Comparison of ENCODE assay signal across 9 mouse cellular contexts in genomic region chr2:38739410-38739809, GRCm38 (mm10). TPM values are rescaled to one million over a fixed set of nuclear protein-coding genes. Genes with fewer than 3 reads are reported as not detected.
DNase-seq lines count a peak whose midpoint lies in the region; ATAC-seq and TF ChIP-seq lines count a peak whose summit lies in the region.
"Had no signal": no experiment of that assay in that cellular context is flagged by ENCODE, and none has a peak within 500 bp of the region (broad histone marks: within the 10 kb centered on the region; RNA-seq: fewer than 3 reads in every experiment).

No protein-coding gene starts in this region.

- TF ChIP-seq EP300 in heart, postnatal 0 days (IDR thresholded peaks at IDR 0.05; ENCODE audit: low read depth), result no peak
- no peak for TF ChIP-seq EP300 in liver, postnatal 0 days (IDR thresholded peaks at IDR 0.05; ENCODE audit: low read depth)

- H3K27me3 ChIP-seq in heart, postnatal 0 days (ENCODE audit: control insufficient read depth, insufficient read depth, low read length), result no peaks in the 10 kb centered on the region
- H3K27me3 ChIP-seq in liver, postnatal 0 days (ENCODE audit: insufficient read depth, low read length), result no peaks in the 10 kb centered on the region
- H3K27me3 ChIP-seq in neural tube, embryonic 15.5 days (replicated peaks), result no peaks in the 10 kb centered on the region
- no peaks in the 10 kb centered on the region for H3K27me3 ChIP-seq in thymus, adult 2 months (ENCODE audit: control insufficient read depth, insufficient read depth, low read length)

- TF ChIP-seq POLR2A in thymus, adult 2 months (IDR thresholded peaks at IDR 0.05; ENCODE audit: control insufficient read depth, extremely low read depth, insufficient read depth, low read length, poor library complexity), result no peak

- no peaks in the 10 kb centered on the region for H3K9me3 ChIP-seq in heart, postnatal 0 days (replicated peaks; ENCODE audit: control insufficient read depth, low read length)
- no peaks in the 10 kb centered on the region for H3K9me3 ChIP-seq in liver, postnatal 0 days (ENCODE audit: low read length)
- no peaks in the 10 kb centered on the region for H3K9me3 ChIP-seq in neural tube, embryonic 15.5 days (replicated peaks)

- H3K36me3 ChIP-seq in heart, postnatal 0 days (replicated peaks; ENCODE audit: control insufficient read depth, insufficient read depth, low read length), result no peaks in the 10 kb centered on the region
- no peaks in the 10 kb centered on the region; the same call in 1 of the 2 replicates for H3K36me3 ChIP-seq in liver, postnatal 0 days (replicated peaks; ENCODE audit: insufficient read depth, low read length)
- peaks cover 19% of the 10 kb centered on the region; the same call in 1 of the 2 replicates for H3K36me3 ChIP-seq in neural tube, embryonic 15.5 days
- no peaks in the 10 kb centered on the region for H3K36me3 ChIP-seq in thymus, adult 2 months (ENCODE audit: control insufficient read depth, insufficient read depth, low read length)

- no peak overlapping the region for H3K9ac ChIP-seq in heart, postnatal 0 days (replicated peaks; ENCODE audit: low read depth, low read length)
- H3K9ac ChIP-seq in liver, postnatal 0 days (replicated peaks), result no peak overlapping the region
- H3K9ac ChIP-seq in neural tube, embryonic 15.5 days (replicated peaks), result no peak overlapping the region

- H3K4me3 ChIP-seq in heart, postnatal 0 days (ENCODE audit: low read depth, low read length), result no peak overlapping the region
- H3K4me3 ChIP-seq in liver, postnatal 0 days (ENCODE audit: low read depth, low read length), result no peak overlapping the region
- no peak overlapping the region for H3K4me3 ChIP-seq in neural tube, embryonic 15.5 days (replicated peaks)
- no peak overlapping the region for H3K4me3 ChIP-seq in thymus, adult 2 months (ENCODE audit: control insufficient read depth, insufficient read depth, low read length)

- H3K4me1 ChIP-seq in heart, postnatal 0 days (ENCODE audit: control insufficient read depth, insufficient read depth), result no peaks in the 10 kb centered on the region
- H3K4me1 ChIP-seq in liver, postnatal 0 days (ENCODE audit: insufficient read depth), result no peaks in the 10 kb centered on the region
- no peaks in the 10 kb centered on the region for H3K4me1 ChIP-seq in neural tube, embryonic 15.5 days
- no peaks in the 10 kb centered on the region for H3K4me1 ChIP-seq in thymus, adult 2 months (replicated peaks; ENCODE audit: control insufficient read depth, insufficient read depth, low read length)

- WGBS in heart, postnatal 0 days, result 19% methylated on average over 7 of the region's 7 CpGs
- WGBS in liver, postnatal 0 days (ENCODE audit: insufficient replicate concordance), result 25% methylated on average over 7 of the region's 7 CpGs
- WGBS in neural tube, embryonic 15.5 days, result 29% methylated on average over 7 of the region's 7 CpGs
- 17% methylated on average over 7 of the region's 7 CpGs for whole genome bisulfite sequencing in thymus, adult 2 months

- DNase-seq in adrenal gland, adult 2 months, result peak; percentile 81
- peak; percentile 92 for DNase-seq in embryo, embryonic 10.5 days (ENCODE audit: low spot score)
- peak; percentile 43 for DNase-seq in heart, postnatal 0 days (ENCODE audit: low spot score)
- DNase-seq in kidney, postnatal 4 days, result peak; percentile 86 to 87
- DNase-seq in liver, postnatal 0 days, result peak; percentile 68
- peak; percentile 70 for DNase-seq in thymus, adult 2 months

- TF ChIP-seq CTCF in heart, postnatal 0 days (IDR thresholded peaks at IDR 0.05; ENCODE audit: low read depth), result peak; percentile 84
- peak; percentile 85 for TF ChIP-seq CTCF in liver, postnatal 0 days (IDR thresholded peaks at IDR 0.05; ENCODE audit: low read depth)
- peak; percentile 55; the same call in 1 of the 2 replicates for TF ChIP-seq CTCF in thymus, adult 2 months (IDR thresholded peaks at IDR 0.05; ENCODE audit: borderline replicate concordance, control insufficient read depth, extremely low read depth, insufficient read depth, low read length, poor library complexity)

- H3K27ac ChIP-seq in heart, postnatal 0 days (ENCODE audit: low read depth), result no peak overlapping the region
- no peak overlapping the region for H3K27ac ChIP-seq in liver, postnatal 0 days (ENCODE audit: low read depth)
- H3K27ac ChIP-seq in neural tube, embryonic 15.5 days (replicated peaks), result no peak overlapping the region
- H3K27ac ChIP-seq in thymus, adult 2 months (ENCODE audit: control insufficient read depth, insufficient read depth, low read length), result no peak overlapping the region

- no peak overlapping the region for H3K4me2 ChIP-seq in heart, postnatal 0 days (ENCODE audit: low read depth, low read length)
- no peak overlapping the region for H3K4me2 ChIP-seq in liver, postnatal 0 days (ENCODE audit: low read depth, low read length)
- H3K4me2 ChIP-seq in neural tube, embryonic 15.5 days, result no peak overlapping the region

- peak; percentile 53 for ATAC-seq in CD4-positive, CD25-positive, alpha-beta regulatory T cell, adult 4 months
- no peak for ATAC-seq in heart, postnatal 0 days (ENCODE audit: insufficient read depth, low read depth)
- ATAC-seq in liver, postnatal 0 days, result peak; percentile 35; the same call in 1 of the 2 replicates
- ATAC-seq in neural tube, embryonic 15.5 days (ENCODE audit: low FRiP score), result peak; percentile 80

RNA-seq across cellular contexts. Expression of gene Nr5a1, which starts 25.1 kb away (rescaled TPM):
- not detected for polyA plus RNA-seq in CD4-positive, CD25-positive, alpha-beta regulatory T cell, adult 4 months (2017; shearing (Covaris generic))
- 100 to 1,000 TPM; 302 to 765 TPM for total RNA-seq in adrenal gland, adult 2 months (2021)
- 836 and 1,436 TPM in 2 replicates for polyA plus RNA-seq in adrenal gland, adult 2 months (2012; rRNA removed)
- not detected in 2 replicates for total RNA-seq in heart, postnatal 0 days (2014; rRNA removed; ENCODE audit: low replicate concordance)
- not detected in 2 replicates for polyA plus RNA-seq in heart, postnatal 0 days (2015; fragmentation: Nextera tagmentation; extraction: Ambion mirVana)
- polyA plus RNA-seq in liver, postnatal 0 days (2015; fragmentation: Nextera tagmentation; extraction: Ambion mirVana), result not detected in 2 replicates
- polyA plus RNA-seq in neural tube, embryonic 15.5 days (2015; fragmentation: Nextera tagmentation; extraction: Ambion mirVana), result 0.05 and 0.10 TPM in 2 replicates
- polyA plus RNA-seq in thymus, adult 2 months (2012; rRNA removed), result 0.09 and 0.22 TPM in 2 replicates
- polyA plus RNA-seq: heart, embryonic 16.5 days had no signal

Comparison
In these comparisons a context has a peak if more than half of its experiments do, and no peak if none do; other contexts are left out.
1. RNA of gene Nr5a1, which starts 25.1 kb away (polyA plus RNA-seq): 836 to 1,436 TPM in adrenal gland, adult 2 months; 0.09 to 0.22 TPM in thymus, adult 2 months, 0.05 to 0.10 TPM in neural tube, embryonic 15.5 days, not detected in heart, postnatal 0 days, not detected in liver, postnatal 0 days and not detected in CD4-positive, CD25-positive, alpha-beta regulatory T cell, adult 4 months; every median in the first group is over 100 times any median in the second.
2. Peak in every context shown above with its lines, with median percentiles within 50 percentile points of each other: DNase-seq and CTCF ChIP-seq.